Mouse (Mus musculus) kidney, embryonic 14.5 days (tissue): ENCODE measurements around the gene Angptl4. TPM values are rescaled to one million over a fixed set of nuclear protein-coding genes. Genes with fewer than 3 reads are reported as not detected.
"Not testable (repeated sequence)": the region's sequence is repeated elsewhere in the genome, so short reads cannot be mapped to it uniquely, and the experiment has no call there.

Source experiments
- ATAC-seq: fragments of 200-750 bp; cut with Nextera tagmentation; 2 replicates; pipeline ENCODE4 v1.8.0; 2017; ENCODE audit warnings: moderate number of reproducible peaks, mild to moderate bottlenecking, moderate TSS enrichment, moderate library complexity; ENCODE audit not compliant: low FRiP score, low TSS enrichment
- H3K27ac ChIP-seq: fragments of 300-500 bp; sonication (generic); 2 replicates; pipeline ENCODE4 v1.5.1; 2014; ENCODE audit warnings: low read depth, mild to moderate bottlenecking, low read length, moderate library complexity, mixed read lengths
- H3K27me3 ChIP-seq: fragments of 300-500 bp; sonication (generic); 2 replicates; pipeline ENCODE4 v1.6.1; 2014; ENCODE audit warnings: mild to moderate bottlenecking, low read length; ENCODE audit not compliant: control insufficient read depth, insufficient read depth
- H3K36me3 ChIP-seq: fragments of 300-500 bp; sonication (generic); 2 replicates; pipeline ENCODE4 v1.6.1; 2014; ENCODE audit warnings: low read length, mixed read lengths; ENCODE audit not compliant: control insufficient read depth, insufficient read depth
- H3K4me1 ChIP-seq: fragments of 300-500 bp; sonication (generic); 2 replicates; pipeline ENCODE4 v1.6.1; 2014; ENCODE audit warnings: low read length, mixed read lengths; ENCODE audit not compliant: control insufficient read depth, insufficient read depth
- H3K4me2 ChIP-seq: fragments of 300-500 bp; sonication (generic); replicated peaks from 2 replicates; pipeline ENCODE4 v1.6.1; 2014; ENCODE audit warnings: low read depth, mild to moderate bottlenecking, low read length
- H3K4me3 ChIP-seq: fragments of 300-500 bp; sonication (generic); 2 replicates; pipeline ENCODE4 v1.5.1; 2014; ENCODE audit warnings: mild to moderate bottlenecking, low read length
- H3K9ac ChIP-seq: fragments of 300-500 bp; sonication (generic); 2 replicates; pipeline ENCODE4 v1.6.1; 2014; ENCODE audit warnings: low read depth, mild to moderate bottlenecking, low read length, moderate library complexity
- H3K9me3 ChIP-seq: fragments of 300-500 bp; sonication (generic); 2 replicates; pipeline ENCODE4 v1.6.1; 2016; ENCODE audit warnings: low read length; ENCODE audit not compliant: control insufficient read depth
- WGBS: fragments of 180-500 bp; shearing (Covaris S2); extraction: QIAGEN DNeasy Blood & Tissue Kit; methylation state at CpG from one replicate; pipeline ENCODE4 v1.1.7; 2014; 5-methylcytosine and 5-hydroxymethylcytosine counted together
- polyA plus RNA-seq: library from polyadenylated mRNA; unstranded; fragments of >200 nt; fragmentation: Nextera tagmentation; extraction: Ambion mirVana; gene quantifications from 2 replicates; pipeline ENCODE4 v1.2.1, GENCODE M21; 2014

Angptl4 gene
- 18.4 and 19.4 TPM in 2 replicates for polyA plus RNA-seq

DNA sequence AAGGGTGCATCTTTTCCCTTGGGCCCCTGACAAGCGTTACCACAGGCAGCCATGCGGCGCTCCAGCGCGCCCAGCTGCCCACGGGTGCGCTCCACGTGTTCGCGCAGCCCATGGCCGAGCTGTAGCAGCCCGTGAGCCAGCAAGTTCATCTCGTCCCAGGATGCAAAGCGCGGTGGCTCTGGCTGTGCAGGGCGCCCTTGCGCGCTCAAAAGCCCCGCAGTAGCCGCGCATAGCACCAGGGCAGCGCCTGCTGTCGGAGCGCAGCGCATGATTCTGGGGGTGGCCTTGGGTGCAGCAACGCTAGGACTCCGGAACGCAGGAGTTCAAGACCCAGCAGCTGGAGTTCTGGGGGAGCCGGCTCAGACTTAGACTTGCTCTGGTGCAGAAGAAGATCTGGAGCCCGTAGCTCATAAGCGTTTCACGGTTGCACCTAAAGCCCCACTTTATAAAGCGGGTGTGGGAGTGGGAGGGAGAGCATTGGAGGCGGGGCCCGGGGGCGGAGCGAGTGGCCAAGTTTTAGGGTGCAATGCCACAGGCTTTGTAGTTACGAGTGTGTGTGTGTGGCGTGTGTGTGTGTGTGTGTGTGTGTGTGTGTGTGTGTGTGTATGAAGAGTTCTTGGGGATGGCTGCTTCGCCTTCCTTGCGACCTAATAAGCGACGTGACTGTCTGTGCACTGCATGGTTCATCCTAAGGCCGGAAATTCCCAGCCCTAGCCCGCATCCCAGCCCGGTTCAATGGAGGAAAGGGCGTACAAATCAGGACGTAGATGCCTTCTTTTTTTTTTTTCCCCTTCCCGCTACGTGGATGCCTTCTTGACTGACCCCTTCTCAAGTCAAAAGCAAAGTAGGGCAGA, at the start of gene Angptl4:
TSS of gene Angptl4 (minus strand) at position 707 of the 854 bp plus-strand sequence.
- Histone ChIP-seq H3K4me1 (peaks cover 19% of the 10 kb centered on the region), H3K9me3 (no peaks in the 10 kb centered on the region), H3K27me3 (no peaks in the 10 kb centered on the region), H3K36me3 (peaks cover 13% of the 10 kb centered on the region), H3K4me3 (peak within 1 kb of the TSS; percentile 37), H3K9ac (peak within 1 kb of the TSS; percentile 58), H3K27ac (peak within 1 kb of the TSS; percentile 57; the same call in 1 of the 2 replicates), H3K4me2 (peak within 1 kb of the TSS; percentile 60)
- WGBS, result under 1% methylated on average over 50 of the region's 50 CpGs
- ATAC-seq, result peak; percentile 87

GRCm38 (mm10) chr17:33829561-33829960, 47.9 kb upstream of the Angptl4 start:
- no peaks in the 10 kb centered on the region for H3K9me3 ChIP-seq
- peaks cover 63% of the 10 kb centered on the region for H3K36me3 ChIP-seq
- no peak overlapping the region for H3K4me3 ChIP-seq
- 85% methylated on average over 10 of the region's 10 CpGs for WGBS
- H3K4me1 ChIP-seq, result peaks cover 4% of the 10 kb centered on the region; the same call in 1 of the 2 replicates
- H3K27me3 ChIP-seq, result no peaks in the 10 kb centered on the region
- H3K27ac ChIP-seq, result no peak overlapping the region
- ATAC-seq, result no peak
- H3K9ac ChIP-seq, result no peak overlapping the region
- H3K4me2 ChIP-seq, result no peak overlapping the region

GRCm38 (mm10) chr17:33828892-33829291, 47.3 kb upstream of the Angptl4 start:
- Histone ChIP-seq H3K36me3 (peaks cover 57% of the 10 kb centered on the region), H3K4me1 (peaks cover 4% of the 10 kb centered on the region; the same call in 1 of the 2 replicates), H3K9ac (no peak overlapping the region), H3K27me3 (no peaks in the 10 kb centered on the region), H3K4me2 (no peak overlapping the region), H3K27ac (no peak overlapping the region), H3K4me3 (no peak overlapping the region), H3K9me3 (no peaks in the 10 kb centered on the region)
- WGBS, result 74% methylated on average over 2 of the region's 2 CpGs
- no peak for ATAC-seq

- peaks cover 55% of the 10 kb centered on the region for H3K36me3 ChIP-seq
- under 1% methylated on average over 3 of the region's 3 CpGs for WGBS
- H3K4me1 ChIP-seq, result peaks cover 17% of the 10 kb centered on the region
- no peaks in the 10 kb centered on the region for H3K27me3 ChIP-seq
- no peaks in the 10 kb centered on the region for H3K9me3 ChIP-seq
- no peak overlapping the region for H3K9ac ChIP-seq
- ATAC-seq, result no peak
- H3K27ac ChIP-seq, result no peak overlapping the region
- no peak overlapping the region for H3K4me2 ChIP-seq
- no peak overlapping the region for H3K4me3 ChIP-seq
These were observed 45.2 kb upstream of the Angptl4 start for GRCm38 (mm10) chr17:33826850-33827249.

DNA sequence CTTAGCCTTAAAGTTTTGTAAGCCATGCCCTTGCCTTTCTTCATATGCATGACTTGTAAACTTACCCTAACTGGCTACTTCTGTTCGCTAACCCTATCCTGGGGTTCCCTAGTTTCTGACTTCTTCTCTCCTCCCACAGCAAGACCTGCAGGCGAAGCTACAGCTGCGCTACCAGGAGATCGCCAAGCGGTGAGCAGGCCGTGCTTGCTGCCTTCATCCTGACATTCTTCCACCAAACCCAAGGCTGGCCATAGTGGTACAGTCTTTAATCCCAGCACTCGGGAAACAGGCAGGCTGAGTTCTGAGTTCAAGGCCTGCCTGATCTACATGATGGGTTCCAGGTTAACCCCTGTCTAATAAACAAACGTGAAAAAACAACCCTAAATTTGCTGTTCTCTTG, 43.8 kb upstream of the Angptl4 start:
- ATAC-seq, result no peak
- H3K36me3 ChIP-seq, result peaks cover 57% of the 10 kb centered on the region
- peak overlapping the region; percentile 83 for H3K4me3 ChIP-seq
- H3K9ac ChIP-seq, result peak overlapping the region; percentile 89; the same call in 1 of the 2 replicates
- peaks cover 23% of the 10 kb centered on the region for H3K4me1 ChIP-seq
- H3K27me3 ChIP-seq, result no peaks in the 10 kb centered on the region
- H3K9me3 ChIP-seq, result no peaks in the 10 kb centered on the region
- WGBS, result 83% methylated on average over 8 of the region's 8 CpGs
- no peak overlapping the region for H3K27ac ChIP-seq
- H3K4me2 ChIP-seq, result peak overlapping the region; percentile 74

GRCm38 (mm10) chr17:33824997-33825330, 43.3 kb upstream of the Angptl4 start:
- H3K9me3 ChIP-seq, H3K27me3 ChIP-seq, ATAC-seq: not testable (repeated sequence)
- Histone ChIP-seq H3K36me3 (peaks cover 57% of the 10 kb centered on the region), H3K4me2 (peak overlapping the region; percentile 74), H3K27ac (peak overlapping the region; percentile 80; the same call in 1 of the 2 replicates), H3K4me3 (peak overlapping the region; percentile 83), H3K4me1 (peaks cover 23% of the 10 kb centered on the region), H3K9ac (peak overlapping the region; percentile 89)
- 7% methylated on average over 6 of the region's 6 CpGs for WGBS

- under 1% methylated on average over 51 of the region's 51 CpGs for WGBS
- H3K9ac ChIP-seq, result peak within 1 kb of the TSS; percentile 89
These were observed 42.7 kb upstream of the Angptl4 start, which contains the start of the genes Rps28 and Ndufa7 for GRCm38 (mm10) chr17:33824084-33824996. Rps28 (minus strand) TSS chr17:33824562. Ndufa7 (plus strand) TSS chr17:33824572.

GRCm38 (mm10) chr17:33823171-33823570, 41.5 kb upstream of the Angptl4 start:
- not testable (repeated sequence) for H3K9me3 ChIP-seq, H3K27me3 ChIP-seq, H3K27ac ChIP-seq, ATAC-seq
- Histone ChIP-seq H3K36me3 (peaks cover 54% of the 10 kb centered on the region), H3K4me2 (peak overlapping the region; percentile 96), H3K9ac (peak overlapping the region; percentile 89), H3K4me3 (peak overlapping the region; percentile 83), H3K4me1 (peaks cover 28% of the 10 kb centered on the region)
- 80% methylated on average over 8 of the region's 8 CpGs for WGBS

More at GRCm38 (mm10) chr17:33824084-33824996, 42.7 kb upstream of the Angptl4 start, which contains the start of the genes Rps28 and Ndufa7:
- ATAC-seq, result peak; percentile 94
- Histone ChIP-seq H3K4me1 (peaks cover 23% of the 10 kb centered on the region), H3K27ac (peak within 1 kb of the TSS; percentile 80), H3K4me3 (peak within 1 kb of the TSS; percentile 83), H3K36me3 (peaks cover 59% of the 10 kb centered on the region), H3K27me3 (no peaks in the 10 kb centered on the region), H3K4me2 (peak within 1 kb of the TSS; percentile 96), H3K9me3 (no peaks in the 10 kb centered on the region)
